Mouse (Mus musculus) spleen, postnatal 36 days (tissue): Measurements from ENCODE around the gene Myadm.
"Not testable (repeated sequence)": the region's sequence is repeated elsewhere in the genome, so short reads cannot be mapped to it uniquely, and the experiment has no call there.

Experiments used
- DNase-seq, 2 experiments: peaks; one replicate each; pipeline ENCODE4 v3.0.0; 2022; ENCODE audit warnings: low spot score in 2 of 2, mixed read lengths in 1 of 2

Gene Myadm

DNA sequence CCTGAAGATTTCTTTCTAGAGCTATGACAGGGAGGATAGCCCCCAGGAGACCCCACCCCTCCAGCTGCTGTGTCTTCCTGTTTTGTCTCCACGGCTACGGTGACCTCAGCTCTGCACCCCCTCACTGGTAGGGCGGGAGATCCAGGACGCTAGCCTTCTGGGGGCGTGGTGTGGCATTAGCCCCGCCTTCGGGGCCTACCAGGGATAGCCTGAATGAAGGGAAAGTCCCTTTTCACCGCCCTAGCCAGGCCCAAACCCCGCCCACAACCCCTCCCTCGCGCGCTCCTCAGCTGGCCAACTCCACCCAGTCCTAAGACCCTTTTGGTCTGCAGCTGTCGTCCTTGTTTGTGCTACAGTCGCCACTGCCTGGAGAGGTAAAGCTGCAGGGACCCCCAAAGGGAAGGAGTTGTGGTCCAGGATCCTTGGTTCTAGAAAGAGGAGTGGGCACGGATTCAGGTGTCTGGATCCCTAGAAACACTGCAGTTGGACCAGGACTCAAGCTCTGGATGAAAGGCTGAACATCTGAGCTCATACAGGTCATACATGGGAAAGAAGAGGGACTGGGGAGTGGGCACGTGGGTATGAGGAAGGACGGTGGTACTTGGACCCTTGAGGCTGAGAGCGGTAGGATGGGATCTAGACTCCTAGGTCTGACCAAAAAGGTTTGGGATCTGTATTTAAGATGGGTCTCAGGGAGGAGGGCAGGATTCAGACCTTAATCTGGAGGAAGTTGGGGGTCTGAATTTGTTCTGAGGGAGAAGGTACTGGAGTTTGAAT lies 1.6 kb downstream of the Myadm start:
- peak; percentile 97 to 98 for DNase-seq

DNA sequence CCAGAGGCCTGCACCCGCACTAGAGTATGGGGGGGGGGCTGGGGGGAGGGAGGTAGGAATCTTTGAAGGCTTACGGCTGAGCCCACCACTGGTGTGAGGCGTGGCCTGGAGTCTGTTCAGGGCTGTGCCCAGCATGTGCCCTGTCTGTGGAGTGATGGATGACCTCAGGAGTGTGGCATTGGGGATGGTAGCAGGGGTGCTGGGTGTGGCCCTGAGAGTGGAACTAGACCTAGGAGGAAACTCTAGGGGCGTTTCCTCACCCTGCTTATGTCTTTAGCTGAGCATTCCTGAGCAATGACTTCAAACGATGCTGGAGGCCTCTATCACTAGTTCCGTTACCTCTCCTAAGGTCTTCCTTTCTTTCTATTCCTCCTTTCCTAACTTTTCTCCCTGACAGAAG lies 2.3 kb downstream of the Myadm start:
- DNase-seq, result peak in 1 of 2 experiments; percentile 25

DNA sequence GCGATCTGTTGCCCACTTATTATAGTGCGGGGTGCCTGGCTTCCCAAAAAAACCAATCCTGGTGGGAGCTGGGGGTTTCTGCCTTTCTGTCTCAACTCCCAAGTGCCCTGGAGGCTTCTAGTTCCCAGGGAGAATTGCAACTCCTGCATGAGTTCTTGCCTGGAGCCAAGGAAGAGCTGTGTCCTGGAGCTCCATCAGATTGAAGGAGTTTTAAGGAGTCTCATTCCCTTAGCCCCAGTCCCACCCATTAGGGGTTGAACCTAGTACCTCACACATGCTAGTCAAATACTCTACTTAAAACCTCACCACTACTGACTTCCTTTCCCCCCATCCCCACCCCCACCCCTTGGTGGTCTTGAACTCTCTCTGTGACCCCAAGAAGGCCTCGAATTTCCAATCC lies 2.9 kb downstream of the Myadm start:
- DNase-seq, result no peak

DNA sequence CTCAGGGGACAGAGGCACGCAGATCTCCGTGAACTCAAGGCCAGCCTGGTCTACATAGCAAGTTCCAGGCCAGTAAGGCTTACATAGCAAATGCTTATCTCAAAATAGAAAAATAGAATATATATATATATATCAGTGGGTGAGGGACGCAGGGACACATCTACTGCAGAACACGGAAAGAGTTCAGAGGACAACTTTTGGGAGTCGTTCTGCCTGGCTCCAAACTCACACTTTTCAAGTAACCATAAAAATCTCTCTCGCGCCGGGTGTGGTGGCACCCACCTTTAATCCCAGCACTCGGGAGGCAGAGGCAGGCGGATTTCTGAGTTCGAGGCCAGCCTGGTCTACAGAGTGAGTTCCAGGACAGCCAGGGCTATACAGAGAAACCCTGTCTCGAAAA lies 3.4 kb downstream of the Myadm start:
- not testable (repeated sequence) for DNase-seq

DNA sequence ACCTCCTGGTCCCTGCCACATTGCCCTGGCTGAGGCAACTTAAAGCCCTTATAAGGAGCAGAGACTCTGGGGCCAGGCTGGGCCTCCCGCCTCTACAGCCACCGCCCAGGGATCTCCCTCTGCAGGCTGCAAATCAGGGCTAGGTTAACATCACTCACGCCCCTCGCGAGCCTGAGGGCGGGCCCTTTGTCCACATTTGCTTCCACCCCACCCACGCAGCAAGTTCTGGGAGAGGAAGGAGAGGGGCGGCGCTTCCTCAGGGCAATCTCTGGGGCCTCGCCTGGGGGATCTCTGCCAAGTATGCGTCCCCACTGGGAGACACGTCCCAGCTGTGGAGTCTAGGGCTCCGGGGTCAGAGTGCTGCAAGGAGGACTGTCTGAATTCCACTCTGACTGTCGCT lies 3.9 kb downstream of the Myadm start:
- peak; percentile 77 to 79 for DNase-seq

DNA sequence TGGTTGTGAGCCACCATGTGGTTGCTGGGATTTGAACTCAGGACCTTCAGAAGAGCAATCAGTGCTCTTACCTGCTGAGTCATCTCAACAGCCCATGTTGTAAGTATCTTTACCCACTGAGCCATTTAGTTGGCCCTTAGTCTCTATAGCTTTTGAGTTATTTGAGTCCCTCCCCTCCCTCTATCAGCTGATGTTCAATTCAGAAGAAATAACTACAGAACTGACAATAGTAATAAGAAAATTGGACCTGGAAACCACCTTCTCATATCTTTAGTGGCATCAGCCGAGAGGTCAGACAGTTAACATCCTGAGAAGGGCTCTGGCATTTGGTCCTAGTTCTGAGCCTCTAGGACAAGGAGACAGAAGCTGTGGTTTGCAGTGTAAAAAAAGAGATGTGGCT lies 5.9 kb downstream of the Myadm start:
- no peak for DNase-seq

DNA sequence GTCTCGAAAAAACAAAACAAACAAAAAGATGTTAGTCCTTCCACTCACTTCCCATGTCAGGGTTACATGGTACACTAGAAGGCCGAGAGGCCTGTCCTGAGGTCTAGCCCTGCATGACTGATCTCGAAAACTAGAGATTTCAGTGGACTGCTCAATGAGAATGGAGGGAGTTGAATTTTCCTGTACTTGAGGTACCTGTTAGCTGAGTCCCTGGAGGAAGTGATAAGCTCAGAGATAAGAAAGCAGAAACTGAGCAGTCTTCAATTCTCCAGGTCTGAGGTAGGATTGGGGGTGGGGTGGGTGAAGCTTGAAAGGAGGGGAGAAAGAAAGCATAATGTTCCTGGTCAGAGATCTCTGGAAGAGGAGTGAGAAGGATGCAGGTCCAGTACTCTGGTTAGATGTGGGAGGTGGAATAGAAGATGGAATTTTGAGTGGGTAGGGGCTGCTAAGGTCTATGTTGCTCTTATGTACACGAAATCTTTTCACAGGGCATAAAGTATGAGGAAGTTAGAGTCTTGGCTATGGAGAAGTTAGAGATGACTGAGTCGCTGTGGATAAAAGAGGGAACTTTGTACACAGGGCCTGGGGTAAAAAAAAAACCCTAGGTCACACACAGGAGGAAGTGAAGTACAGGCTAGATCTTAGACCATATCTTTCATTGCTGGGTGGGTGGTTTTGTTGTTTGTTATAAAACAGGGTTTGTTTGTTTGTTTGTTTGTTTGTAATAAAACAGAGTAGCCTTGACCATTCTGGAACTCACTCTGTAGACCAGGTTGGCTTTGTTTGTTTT lies 6.6 kb downstream of the Myadm start:
- no peak for DNase-seq

DNA sequence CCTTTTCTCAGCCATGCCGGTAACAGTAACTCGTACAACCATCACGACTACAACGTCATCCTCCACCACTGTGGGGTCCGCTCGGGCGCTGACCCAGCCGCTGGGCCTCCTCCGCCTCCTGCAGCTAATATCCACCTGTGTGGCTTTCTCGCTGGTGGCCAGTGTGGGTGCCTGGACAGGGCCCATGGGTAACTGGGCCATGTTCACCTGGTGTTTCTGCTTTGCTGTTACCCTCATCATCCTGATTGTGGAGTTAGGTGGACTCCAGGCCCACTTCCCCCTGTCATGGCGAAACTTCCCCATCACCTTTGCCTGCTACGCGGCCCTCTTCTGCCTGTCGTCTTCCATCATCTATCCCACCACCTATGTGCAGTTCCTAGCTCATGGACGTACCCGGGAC lies 7.8 kb downstream of the Myadm start:
- DNase-seq, result no peak

DNA sequence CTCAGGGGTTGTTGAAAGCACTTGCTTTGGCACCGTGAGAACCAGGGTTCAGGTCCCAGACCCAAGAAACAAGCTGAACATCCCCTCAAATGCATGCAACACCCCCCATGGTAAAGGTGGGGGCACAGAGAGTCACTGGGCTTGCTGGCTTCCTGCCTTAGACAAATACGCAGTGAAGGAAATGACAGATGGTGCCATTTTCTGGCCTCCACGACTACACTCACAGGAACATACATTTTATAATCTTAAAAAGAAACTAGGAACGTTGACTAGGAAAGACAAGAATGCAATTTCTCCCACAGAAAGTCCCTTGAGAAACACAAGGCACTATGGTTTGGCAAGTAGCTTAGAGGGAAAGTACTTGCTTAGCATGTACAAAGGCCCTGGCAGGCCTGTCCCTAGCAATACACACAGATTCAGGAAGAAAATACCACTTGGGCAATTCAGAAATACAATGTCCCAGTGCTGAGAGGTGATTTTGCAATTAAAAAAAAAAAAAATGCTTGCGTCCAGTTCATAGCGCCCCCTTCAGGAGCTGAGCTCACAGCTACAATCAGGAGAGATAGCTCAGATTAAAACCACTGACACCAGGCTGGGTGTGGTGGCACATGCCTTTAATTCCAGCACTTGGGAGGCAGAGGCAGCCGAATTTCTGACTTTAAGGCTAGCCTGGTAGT lies 11.2 kb downstream of the Myadm start:
- no peak for DNase-seq

DNA sequence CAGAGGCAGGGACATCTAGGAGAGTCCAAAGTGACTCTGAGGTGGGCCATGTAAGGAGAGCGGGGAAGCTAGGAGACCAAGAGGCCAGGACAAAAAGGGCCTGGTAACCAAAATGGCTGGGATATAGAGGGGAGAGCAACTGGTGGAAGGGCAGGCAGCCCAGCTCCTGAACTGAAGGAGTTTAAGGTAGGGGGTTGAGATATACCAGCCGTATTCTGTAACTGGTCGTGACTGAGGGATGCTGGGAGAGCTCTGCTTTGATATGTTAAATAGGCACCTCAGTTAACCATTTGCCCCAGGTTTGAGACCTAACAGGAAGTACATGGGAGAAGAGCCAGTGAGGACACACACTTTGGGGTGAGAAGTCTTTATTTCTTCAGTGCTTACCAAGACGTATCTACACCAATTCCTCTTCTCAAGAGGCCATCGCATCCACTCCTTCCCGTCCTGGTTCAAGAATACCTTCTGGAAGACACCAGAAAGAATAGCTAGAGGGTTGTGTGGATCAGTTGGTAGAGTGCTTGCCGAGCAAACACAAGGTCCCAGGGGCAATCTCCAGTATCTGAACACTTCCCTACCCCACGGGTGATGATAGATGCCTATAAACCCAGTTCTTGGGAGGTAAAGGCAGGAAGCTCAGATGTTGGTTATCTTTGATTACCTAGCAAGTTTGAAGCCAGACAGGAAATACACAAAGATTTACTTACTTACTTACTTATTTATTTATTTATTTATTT lies 12.2 kb downstream of the Myadm start:
- DNase-seq, result no peak

DNA sequence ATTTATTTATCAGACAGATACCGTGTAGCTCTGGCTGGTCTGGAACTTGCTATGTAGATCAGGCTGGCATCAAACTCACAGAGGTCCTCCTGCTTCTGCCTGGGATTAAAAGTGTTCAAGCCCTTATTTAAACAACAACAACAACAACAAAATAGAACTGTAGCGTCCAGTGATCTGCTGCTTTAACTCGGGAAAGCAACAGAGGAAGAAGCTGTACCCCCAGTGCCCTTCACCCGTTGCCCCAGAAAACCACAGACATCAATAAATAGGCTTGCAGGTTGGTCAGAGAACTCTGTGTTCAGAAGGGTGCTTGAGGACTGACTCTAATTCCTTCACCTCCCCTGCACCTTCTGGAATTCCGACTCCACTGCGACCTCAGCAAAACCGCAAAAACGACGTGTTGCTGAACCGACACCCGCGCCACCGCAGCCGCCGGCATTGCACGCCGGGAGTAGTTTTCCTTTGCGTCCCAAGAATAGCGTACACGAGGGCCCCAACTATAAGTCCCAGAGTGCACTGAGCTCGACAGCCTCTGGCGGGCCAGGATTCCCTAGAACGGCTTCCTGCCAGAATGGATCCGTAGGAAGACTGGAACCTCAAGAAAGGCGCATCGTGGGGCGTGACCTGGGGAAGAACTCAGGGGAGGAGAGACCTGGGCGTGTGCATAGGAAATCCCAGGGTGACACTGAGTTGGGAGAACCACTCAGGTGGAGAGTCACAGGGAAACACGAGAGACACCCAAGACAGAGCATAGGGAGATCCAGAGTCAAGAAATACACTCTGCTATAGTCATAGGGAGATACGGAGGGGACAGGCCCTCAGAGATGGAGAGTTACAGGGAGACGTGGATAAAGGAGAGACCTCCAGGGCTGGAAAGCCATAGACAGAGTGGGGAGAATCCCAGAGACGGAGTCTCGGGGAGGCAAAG lies 13.0 kb downstream of the Myadm start:
- DNase-seq, result no peak

DNA sequence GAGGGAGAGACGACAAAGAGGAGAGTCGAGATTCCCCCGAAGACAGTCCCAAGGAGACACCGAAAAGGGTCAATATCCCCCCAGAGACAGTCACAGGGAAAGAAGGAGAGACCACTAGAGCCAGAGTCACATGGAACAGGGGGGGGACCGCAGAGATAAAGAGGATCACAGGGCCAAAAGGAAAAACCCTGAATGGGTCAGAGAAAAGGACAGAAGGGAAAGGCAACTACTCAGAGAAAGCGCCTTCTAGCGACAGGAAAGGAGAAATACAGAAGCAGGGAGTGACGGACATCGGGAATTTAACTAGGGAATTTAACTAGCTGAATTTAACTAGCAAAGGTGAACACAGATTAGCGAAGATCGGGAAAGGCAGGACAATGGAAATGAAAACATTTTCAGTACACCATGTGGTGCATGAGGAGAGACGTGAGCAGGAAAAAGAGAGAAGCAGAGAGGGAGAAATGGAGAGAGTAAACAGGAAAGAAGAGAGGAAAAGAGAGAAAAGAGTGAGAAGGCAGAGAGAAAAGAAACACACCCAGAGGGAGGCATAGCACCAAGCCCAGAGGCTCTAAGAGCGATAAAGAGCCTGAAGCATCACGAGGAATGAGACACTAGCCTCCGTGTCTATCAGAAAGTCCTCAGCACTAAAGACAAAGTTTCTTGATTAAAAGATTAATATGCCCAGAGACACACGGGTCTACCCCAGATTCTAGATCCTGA lies 13.8 kb downstream of the Myadm start:
- DNase-seq, result no peak

DNA sequence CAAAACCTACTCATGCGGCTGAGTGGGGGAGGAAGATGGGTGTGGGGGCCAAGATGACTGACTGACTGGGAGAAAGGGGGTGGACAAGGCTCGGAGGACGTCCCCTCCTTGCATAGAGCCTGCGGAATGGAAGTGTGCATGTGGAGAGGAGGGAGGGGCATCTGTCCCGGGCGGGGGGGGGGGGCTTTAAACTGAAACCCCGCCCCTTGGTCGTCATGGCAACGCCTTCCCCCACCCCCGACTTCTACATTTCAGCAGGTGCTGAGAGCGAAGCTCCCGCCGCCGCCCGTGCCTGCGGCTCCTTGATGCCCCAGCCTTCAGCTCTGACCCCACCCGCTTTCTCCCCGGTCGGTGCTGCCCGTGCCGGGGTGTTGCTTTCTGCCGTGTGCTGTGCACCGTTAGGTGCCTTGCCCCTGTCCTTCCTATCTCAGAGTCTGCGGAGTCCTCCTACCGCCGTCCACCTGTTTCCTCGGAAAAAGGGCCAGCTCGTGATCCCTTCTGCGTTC lies 14.4 kb downstream of the Myadm start:
- peak; percentile 62 to 71 for DNase-seq

DNA sequence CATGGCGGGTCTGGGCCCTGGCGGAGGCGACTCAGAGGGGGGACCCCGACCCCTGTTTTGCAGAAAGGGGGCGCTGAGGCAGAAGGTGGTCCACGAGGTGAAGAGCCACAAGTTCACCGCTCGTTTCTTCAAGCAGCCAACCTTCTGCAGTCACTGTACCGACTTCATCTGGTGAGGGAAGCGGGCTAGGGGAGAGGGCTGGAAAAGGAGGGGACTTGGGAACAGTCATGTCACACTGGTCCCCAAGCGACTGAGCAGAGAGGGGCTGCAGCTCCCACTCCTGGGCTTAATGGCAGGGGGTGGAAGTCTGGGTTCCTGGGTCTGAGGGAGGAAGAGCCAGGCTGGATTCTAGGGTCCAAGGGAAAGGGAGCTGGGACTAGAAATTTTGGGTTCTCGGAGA lies 14.9 kb downstream of the Myadm start:
- DNase-seq, result no peak

DNA sequence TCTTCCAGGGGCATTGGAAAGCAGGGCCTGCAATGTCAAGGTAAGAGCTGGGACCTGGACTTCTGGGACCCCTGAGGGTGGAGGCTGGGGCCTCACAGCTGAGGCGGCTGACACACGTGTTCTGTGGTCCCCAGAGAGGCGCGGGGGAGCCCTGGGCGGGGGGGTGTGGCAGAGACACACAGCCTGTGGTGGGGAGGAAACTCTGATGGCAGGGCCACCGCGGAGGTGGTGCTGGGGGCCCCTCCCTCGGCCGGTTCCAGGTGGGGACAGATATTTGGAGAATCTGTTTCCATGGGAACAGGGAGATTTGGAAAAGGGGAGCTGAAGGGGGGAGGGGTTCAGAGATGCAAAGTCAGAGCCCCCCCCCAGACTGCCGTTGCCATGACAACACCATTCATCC lies 15.4 kb downstream of the Myadm start:
- DNase-seq, result peak; percentile 81 to 83

DNA sequence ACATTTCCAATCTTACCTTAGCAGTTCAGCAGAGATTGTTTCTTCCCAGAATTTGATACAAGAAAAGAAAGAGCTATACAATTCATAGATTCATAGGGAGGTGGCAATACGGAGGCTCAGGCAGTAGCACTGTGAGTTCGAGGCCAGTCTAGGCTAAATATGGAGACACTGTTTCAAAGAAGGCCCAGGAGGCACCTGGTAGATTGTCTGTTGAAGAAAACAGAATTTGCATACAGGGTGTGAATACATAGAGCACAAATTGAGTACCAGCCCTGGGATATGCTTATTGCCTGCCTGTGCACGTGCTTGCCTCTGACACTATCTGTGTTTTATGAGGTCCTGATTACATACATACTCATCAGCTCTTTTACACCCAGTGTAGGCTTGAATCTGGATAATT lies 17.5 kb downstream of the Myadm start:
- no peak for DNase-seq

DNA sequence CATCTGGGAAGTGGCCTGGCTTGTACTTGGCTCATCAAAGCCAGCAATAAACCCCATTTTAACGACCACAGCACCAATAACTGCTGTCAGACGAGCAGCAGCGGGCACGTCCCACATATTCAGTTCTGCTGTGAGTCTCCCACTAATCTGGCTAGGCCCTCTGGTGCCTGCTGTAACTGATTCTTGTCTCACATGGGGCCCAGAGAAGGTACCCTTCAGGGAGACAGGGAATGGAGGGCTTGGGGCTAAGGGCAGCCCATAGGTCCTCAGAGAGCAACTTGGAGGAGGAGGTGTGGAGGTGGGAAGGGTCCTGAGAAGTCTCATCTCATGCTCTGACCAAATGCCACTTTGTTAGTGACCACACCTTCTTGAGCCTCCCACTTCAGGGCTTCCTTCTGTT lies 19.8 kb downstream of the Myadm start:
- DNase-seq, result no peak

DNA sequence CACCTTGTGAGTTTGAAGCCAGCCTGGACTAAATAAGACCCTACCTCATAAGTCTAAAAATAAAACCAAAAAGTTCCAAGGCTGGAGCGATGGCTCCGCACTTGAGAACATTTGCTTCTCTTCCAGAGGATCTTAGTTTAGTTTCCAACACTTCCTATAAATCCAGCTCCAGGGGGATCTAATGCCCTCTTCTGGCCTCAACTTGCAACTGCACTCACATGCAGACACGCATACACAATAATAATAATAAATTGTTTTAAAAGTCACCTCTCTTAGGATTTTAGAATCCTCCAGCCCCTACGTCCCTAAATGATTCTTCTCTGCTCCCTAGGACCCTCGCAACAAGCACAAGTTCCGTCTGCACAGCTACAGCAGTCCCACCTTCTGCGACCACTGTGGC lies 21.4 kb downstream of the Myadm start:
- no peak for DNase-seq

DNA sequence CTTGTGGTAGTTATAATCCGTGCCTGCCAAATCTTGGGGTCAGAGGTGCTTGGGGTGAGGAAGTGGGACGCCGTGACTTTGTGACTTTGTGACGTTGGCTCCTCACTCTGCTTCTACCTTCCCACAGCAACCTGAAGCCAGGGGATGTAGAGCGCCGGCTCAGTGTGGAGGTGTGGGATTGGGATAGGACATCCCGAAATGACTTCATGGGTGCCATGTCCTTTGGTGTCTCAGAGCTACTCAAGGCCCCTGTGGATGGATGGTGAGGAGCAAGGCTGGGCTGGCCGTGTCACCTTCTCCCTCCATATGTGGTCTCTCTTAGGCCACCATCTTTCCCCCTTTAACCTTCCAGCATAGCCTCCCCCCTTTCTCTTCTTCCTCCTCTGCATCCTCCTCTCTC lies 24.7 kb downstream of the Myadm start:
- DNase-seq, result no peak

DNA sequence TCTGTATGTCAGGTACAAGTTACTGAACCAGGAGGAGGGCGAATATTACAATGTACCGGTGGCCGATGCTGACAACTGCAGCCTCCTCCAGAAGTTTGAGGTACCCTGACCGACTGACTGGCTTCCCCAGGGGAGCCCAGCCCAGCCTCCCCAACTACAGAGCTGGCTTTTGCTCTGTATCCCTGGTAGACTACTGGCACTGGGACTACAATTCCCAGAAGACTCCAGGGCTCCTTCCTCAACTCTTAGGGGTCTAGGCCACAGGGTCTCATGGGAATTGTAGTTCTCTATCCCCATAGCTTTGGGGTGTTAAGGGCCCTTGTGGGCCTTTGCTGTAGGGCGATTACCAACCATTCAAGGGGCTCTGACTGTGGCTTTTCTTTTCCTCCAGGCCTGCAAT lies 25.2 kb downstream of the Myadm start:
- DNase-seq, result no peak
